Mouse (Mus musculus) spleen, adult 2 months (tissue): ENCODE measurements around the gene Rhobtb3. TPM values are rescaled to one million over a fixed set of nuclear protein-coding genes. Genes with fewer than 3 reads are reported as not detected.
"Not testable (repeated sequence)": the region's sequence is repeated elsewhere in the genome, so short reads cannot be mapped to it uniquely, and the experiment has no call there.

ENCODE experiments used
- DNase-seq, 2 experiments: peaks; one replicate each; pipeline versions ENCODE4 v3.0.0 to v3.0.0-alpha.2; 2012 to 2021; ENCODE audit warnings: low spot score in 2 of 2, low read depth in 1 of 2
- H3K27ac ChIP-seq: fragments of 200-500 bp; 2 replicates; pipeline ENCODE4 v1.5.1; 2012; ENCODE audit warnings: low read length, inconsistent platforms; ENCODE audit not compliant: insufficient read depth
- H3K27me3 ChIP-seq: fragments of 200-500 bp; 2 replicates; pipeline ENCODE4 v1.6.1; 2012; ENCODE audit warnings: mild to moderate bottlenecking, moderate library complexity, low read length, inconsistent platforms; ENCODE audit not compliant: control insufficient read depth, insufficient read depth
- H3K36me3 ChIP-seq: fragments of 200-500 bp; 2 replicates; pipeline ENCODE4 v1.6.1; 2012; ENCODE audit warnings: mild to moderate bottlenecking, low read length, inconsistent platforms; ENCODE audit not compliant: control insufficient read depth, insufficient read depth
- H3K4me1 ChIP-seq: fragments of 200-500 bp; 2 replicates; pipeline ENCODE4 v1.6.1; 2011; ENCODE audit warnings: inconsistent platforms; ENCODE audit not compliant: control insufficient read depth, insufficient read depth, insufficient read length
- H3K4me3 ChIP-seq: fragments of 200-500 bp; 2 replicates; pipeline ENCODE4 v1.5.1; 2011; ENCODE audit warnings: mild to moderate bottlenecking, inconsistent platforms; ENCODE audit not compliant: insufficient read depth, insufficient read length; ENCODE audit errors: extremely low read depth
- CTCF ChIP-seq: fragments of 200-500 bp; IDR thresholded peaks from 2 replicates; pipeline ENCODE4 v1.5.1; 2011; ENCODE audit warnings: mild to moderate bottlenecking, inconsistent platforms; ENCODE audit not compliant: insufficient read depth, insufficient read length, insufficient replicate concordance; ENCODE audit errors: extremely low read depth
- POLR2A ChIP-seq: fragments of 200-500 bp; IDR thresholded peaks from 2 replicates; pipeline ENCODE4 v1.6.1; 2011; ENCODE audit warnings: low read depth, low read length, inconsistent platforms
- WGBS: fragments of 180-500 bp; shearing (Covaris S2); methylation state at CpG from one replicate; pipeline ENCODE4 v1.1.7; 2018; 5-methylcytosine and 5-hydroxymethylcytosine counted together
- polyA plus RNA-seq: library from polyadenylated mRNA; depleted of rRNA; stranded (reverse); fragments of >200 nt; gene quantifications from 2 replicates; pipeline ENCODE4 v1.2.3, GENCODE M21; 2012; rRNA removed

The Rhobtb3 gene
- polyA plus RNA-seq, 1 experiment: 1.2 TPM

DNA sequence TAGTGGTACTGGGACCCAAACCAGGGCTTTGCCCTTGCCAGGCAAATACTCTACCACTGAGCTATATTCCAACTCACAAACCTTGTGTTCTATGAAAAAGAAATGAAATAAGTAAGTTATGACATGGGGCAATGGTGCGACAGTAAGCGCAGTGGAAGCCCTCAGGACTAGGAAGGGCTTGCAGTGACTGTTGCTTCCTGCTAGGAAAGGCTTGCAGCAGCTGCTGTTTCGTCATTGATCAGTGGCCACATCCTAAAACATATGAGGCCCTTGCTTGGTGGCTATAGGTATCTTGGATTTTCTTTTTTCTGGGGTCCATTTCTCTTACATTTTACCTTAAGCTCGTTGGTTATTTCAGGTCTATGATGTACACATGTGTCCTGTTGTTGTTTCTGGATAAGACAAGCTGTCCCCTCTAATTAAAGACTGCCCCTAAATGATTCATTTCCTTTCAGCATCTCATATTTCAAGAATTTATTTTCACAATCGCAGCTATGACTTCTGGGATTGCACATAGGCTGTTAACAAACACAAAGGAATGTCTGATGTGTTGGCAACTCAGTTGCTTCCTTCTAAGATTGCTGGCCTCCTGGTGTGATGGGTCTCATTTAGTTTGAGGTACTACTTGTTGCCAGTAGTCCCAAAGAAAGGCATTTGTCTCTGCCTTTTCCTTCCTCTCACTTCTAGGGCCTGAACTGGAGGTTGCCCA is 119.0 kb downstream of the Rhobtb3 start:
- no peak for DNase-seq
- peaks cover 2% of the 10 kb centered on the region; the same call in 1 of the 2 replicates for H3K4me1 ChIP-seq
- TF ChIP-seq POLR2A (no peak), CTCF (no peak)
- H3K4me3 ChIP-seq: no peak overlapping the region
- H3K27me3 ChIP-seq: no peaks in the 10 kb centered on the region
- WGBS: 65% methylated on average over 5 of the region's 5 CpGs
- no peak overlapping the region; the same call in 1 of the 2 replicates for H3K27ac ChIP-seq
- H3K36me3 ChIP-seq: no peaks in the 10 kb centered on the region

GRCm38 (mm10) chr13:75823201-75823600 is 120.5 kb downstream of the Rhobtb3 start:
- Histone ChIP-seq H3K4me3 (no peak overlapping the region), H3K4me1 (peaks cover 2% of the 10 kb centered on the region; the same call in 1 of the 2 replicates), H3K27ac (peak overlapping the region; percentile 10; the same call in 1 of the 2 replicates), H3K27me3 (no peaks in the 10 kb centered on the region), H3K36me3 (no peaks in the 10 kb centered on the region)
- no peak for DNase-seq
- 81% methylated on average over 9 of the region's 9 CpGs for WGBS
- no peak for TF ChIP-seq POLR2A
- TF ChIP-seq CTCF: no peak

- H3K27me3 ChIP-seq, DNase-seq, H3K4me1 ChIP-seq, H3K4me3 ChIP-seq, H3K36me3 ChIP-seq, H3K27ac ChIP-seq: not testable (repeated sequence)
- 96% methylated on average over 4 of the region's 4 CpGs for WGBS
These were observed 121.4 kb downstream of the Rhobtb3 start for GRCm38 (mm10) chr13:75822366-75822765.

GRCm38 (mm10) chr13:75819898-75820297 is 123.8 kb downstream of the Rhobtb3 start:
- H3K27me3 ChIP-seq: no peaks in the 10 kb centered on the region
- H3K36me3 ChIP-seq: no peaks in the 10 kb centered on the region
- no peak overlapping the region for H3K27ac ChIP-seq
- TF ChIP-seq POLR2A (no peak), CTCF (no peak)
- H3K4me3 ChIP-seq: no peak overlapping the region
- H3K4me1 ChIP-seq: no peaks in the 10 kb centered on the region
- DNase-seq: no peak

Other genes with a start within 250 kb of the Rhobtb3 start
- 4.1 and 4.6 TPM in 2 replicates for gene Ell2, start 237.2 kb downstream of the Rhobtb3 start, polyA plus RNA-seq
- gene Glrx, start 104.1 kb downstream of the Rhobtb3 start, polyA plus RNA-seq: 13.9 and 15.9 TPM in 2 replicates
- not detected in 2 replicates for gene Spata9, start 23.2 kb upstream of the Rhobtb3 start, polyA plus RNA-seq
- gene Rfesd, start 74.8 kb upstream of the Rhobtb3 start, polyA plus RNA-seq: 2.8 and 3.4 TPM in 2 replicates
- 0.20 and 0.42 TPM in 2 replicates for gene Gpr150, start 113.1 kb upstream of the Rhobtb3 start, polyA plus RNA-seq
- gene Arsk, start 154.7 kb upstream of the Rhobtb3 start, polyA plus RNA-seq: 3.1 TPM in 2 replicates
- gene Ttc37, start 154.8 kb upstream of the Rhobtb3 start, polyA plus RNA-seq: 4.8 and 5.1 TPM in 2 replicates